Mouse (Mus musculus): ENCODE results near the gene 1700007K13Rik. TPM values are rescaled to one million over a fixed set of nuclear protein-coding genes. Genes with fewer than 3 reads are reported as not detected.
"Not testable (repeated sequence)": the region's sequence is repeated elsewhere in the genome, so short reads cannot be mapped to it uniquely, and the experiment has no call there.

The 1700007K13Rik gene
- polyA plus RNA-seq, 1 experiment from 2014 or later, result 3.1 TPM

GRCm38 (mm10) chr2:28496671-28497070 is 30.5 kb upstream of the 1700007K13Rik start, which contains the start of gene Gbgt1:
Gene Gbgt1, plus strand, starts transcription at chr2:28496891.
- Histone ChIP-seq H3K4me1 (replicated peaks) (no peaks in the 10 kb centered on the region), H3K36me3 (no peaks in the 10 kb centered on the region), H3K4me2 (no peak within 1 kb of the TSS), H3K9me3 (no peaks in the 10 kb centered on the region), H3K4me3 (no peak within 1 kb of the TSS), H3K9ac (no peak within 1 kb of the TSS), H3K27ac (no peak within 1 kb of the TSS), H3K27me3 (no peaks in the 10 kb centered on the region)
- no peak for ATAC-seq (ENCODE audit: low FRiP score)
- WGBS, result 86% methylated on average over 5 of the region's 5 CpGs

DNA sequence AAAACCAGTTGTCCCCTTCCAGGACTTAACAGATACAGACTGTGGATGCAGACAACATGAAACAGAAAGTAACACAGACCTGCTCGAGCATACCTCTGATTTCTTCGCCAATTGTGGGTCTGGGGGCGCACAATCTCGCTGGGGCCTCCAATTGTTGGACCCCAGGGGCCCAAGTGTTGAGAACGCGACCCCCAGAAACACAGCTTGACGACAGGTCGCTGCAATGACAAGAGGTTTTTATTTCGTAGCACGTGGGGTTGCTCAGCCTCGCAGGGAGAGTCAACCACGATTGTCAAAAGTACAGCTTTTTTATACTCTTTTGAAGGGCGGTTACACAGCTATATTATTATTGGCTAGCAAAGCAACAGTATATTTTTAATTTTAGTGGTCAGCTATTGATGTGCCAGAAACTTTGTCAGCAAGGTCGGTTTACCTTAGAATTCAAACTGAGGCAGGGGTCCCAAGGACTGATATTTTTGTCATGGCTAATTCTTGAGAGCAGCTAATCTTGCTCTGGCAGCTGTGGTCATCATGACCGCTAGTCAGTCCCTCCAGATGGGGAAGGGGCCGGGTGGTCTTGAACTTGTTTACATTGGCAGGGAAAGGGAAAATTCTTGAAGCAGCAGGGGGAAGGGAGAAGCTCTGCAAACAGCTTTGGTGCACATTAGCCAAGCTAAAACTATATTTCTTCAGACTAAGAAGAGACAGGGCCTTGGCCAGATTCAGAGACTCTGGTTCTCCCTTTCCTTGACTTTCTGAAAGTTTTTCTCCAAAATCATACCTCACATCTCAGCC is 29.9 kb upstream of the 1700007K13Rik start:
- no peak overlapping the region for H3K4me2 ChIP-seq
- no peaks in the 10 kb centered on the region for H3K36me3 ChIP-seq
- H3K9me3 ChIP-seq, result no peaks in the 10 kb centered on the region
- ATAC-seq (ENCODE audit: low FRiP score), result no peak
- no peak overlapping the region for H3K9ac ChIP-seq
- H3K27me3 ChIP-seq, result no peaks in the 10 kb centered on the region
- no peak overlapping the region for H3K4me3 ChIP-seq
- WGBS, result 81% methylated on average over 16 of the region's 16 CpGs
- H3K27ac ChIP-seq, result no peak overlapping the region
- no peaks in the 10 kb centered on the region for H3K4me1 ChIP-seq (replicated peaks)

DNA sequence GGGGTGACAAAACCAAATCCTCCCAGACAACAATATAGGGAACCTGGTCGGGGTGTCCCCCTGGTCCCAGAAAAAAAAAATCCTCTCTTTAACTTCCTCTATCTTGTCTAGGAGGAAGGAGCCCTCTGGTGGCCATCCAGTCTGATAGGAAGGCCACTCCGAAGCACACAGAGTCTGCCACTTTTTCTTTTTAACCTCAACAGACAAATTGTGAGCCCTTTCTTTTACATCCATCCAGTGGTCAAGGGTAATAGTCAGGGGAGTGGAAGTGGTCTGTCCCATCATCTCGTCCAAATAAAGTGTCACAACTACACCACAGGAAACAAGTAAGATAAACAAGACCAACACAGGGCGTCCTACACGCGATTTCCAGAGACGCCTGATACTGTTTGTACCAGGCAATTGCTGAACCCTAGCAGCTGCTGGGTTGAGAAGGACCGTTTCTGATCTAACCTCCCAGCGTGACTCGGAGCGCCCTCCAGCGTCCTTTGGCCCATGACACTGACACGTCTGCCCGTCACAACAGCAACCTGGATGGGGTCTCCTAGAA is 29.1 kb upstream of the 1700007K13Rik start:
- Histone ChIP-seq H3K9me3 (no peaks in the 10 kb centered on the region), H3K4me1 (replicated peaks) (no peaks in the 10 kb centered on the region), H3K4me2 (no peak overlapping the region), H3K27ac (no peak overlapping the region), H3K9ac (no peak overlapping the region), H3K36me3 (no peaks in the 10 kb centered on the region), H3K27me3 (no peaks in the 10 kb centered on the region), H3K4me3 (no peak overlapping the region)
- WGBS, result 87% methylated on average over 14 of the region's 14 CpGs
- ATAC-seq (ENCODE audit: low FRiP score), result no peak

DNA sequence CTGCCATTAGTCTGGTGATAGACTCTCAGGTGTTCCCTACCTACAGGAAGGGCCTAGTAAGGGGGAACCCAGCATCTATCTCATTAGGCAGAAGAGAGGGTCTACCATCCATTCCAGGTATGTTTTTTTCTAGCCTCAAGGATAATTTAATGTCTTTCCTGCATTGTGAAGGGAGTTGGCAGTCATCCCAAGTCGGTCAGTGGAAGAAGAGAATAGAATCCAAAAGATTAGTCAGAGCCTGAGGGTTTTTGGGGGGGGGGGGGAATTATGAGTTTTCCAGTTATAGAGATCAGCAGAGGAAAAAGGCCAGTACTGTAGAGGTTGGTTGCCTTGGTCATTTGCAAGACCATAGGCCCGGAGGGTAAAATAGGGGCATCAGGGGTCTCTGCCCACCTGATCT is 28.4 kb upstream of the 1700007K13Rik start:
- Histone ChIP-seq H3K4me1 (replicated peaks) (no peaks in the 10 kb centered on the region), H3K9ac (no peak overlapping the region), H3K4me3 (no peak overlapping the region), H3K36me3 (no peaks in the 10 kb centered on the region), H3K4me2 (no peak overlapping the region), H3K9me3 (no peaks in the 10 kb centered on the region), H3K27me3 (no peaks in the 10 kb centered on the region), H3K27ac (no peak overlapping the region)
- ATAC-seq (ENCODE audit: low FRiP score), result no peak
- 91% methylated on average over 2 of the region's 2 CpGs for WGBS

DNA sequence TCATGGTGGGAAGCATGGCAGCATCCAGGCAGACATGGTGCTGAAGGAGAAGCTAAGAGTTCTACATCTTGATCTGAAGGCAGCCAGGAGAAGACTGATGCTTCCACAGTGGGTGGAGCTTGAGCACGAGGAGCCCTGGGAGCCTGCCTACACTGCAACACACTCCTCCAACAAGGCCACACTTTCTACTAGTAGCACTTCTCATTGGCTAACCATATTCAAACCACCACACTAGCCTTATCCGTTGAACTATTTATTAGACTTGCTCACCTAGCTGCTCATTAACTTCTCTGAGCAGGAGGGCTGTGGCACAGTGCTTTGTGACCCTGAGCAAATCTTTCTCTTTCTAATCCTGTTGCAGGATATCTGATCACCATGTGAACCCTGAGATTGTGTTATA is 17.7 kb upstream of the 1700007K13Rik start:
- 79% methylated on average over 2 of the region's 2 CpGs for WGBS
- Histone ChIP-seq H3K36me3 (no peaks in the 10 kb centered on the region), H3K9ac (no peak overlapping the region), H3K9me3 (no peaks in the 10 kb centered on the region), H3K4me1 (replicated peaks) (no peaks in the 10 kb centered on the region), H3K4me2 (no peak overlapping the region), H3K27ac (no peak overlapping the region), H3K4me3 (no peak overlapping the region), H3K27me3 (no peaks in the 10 kb centered on the region)
- no peak for ATAC-seq (ENCODE audit: low FRiP score)

- no peak overlapping the region for H3K4me2 ChIP-seq
Measured at GRCm38 (mm10) chr2:28479208-28480204, 13.4 kb upstream of the 1700007K13Rik start.

DNA sequence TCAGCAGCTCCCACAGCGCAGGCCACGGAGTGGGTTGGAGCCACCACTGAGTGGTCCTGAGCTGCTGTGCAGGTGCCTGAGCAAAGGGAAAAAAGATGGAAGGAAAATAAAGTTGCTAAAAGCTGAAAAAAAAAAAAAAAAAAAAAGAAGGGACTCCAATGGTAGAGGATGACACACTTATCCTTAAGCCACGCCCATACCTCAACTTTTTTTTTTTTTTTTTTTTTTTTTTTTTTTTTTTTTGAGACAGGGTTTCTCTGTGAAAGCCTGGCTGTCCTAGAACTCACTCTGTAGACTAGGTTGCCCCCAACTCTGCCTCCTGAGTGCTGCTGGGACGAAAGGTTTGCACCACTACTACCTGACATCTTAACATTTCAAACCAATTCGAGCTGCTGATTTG is 11.9 kb upstream of the 1700007K13Rik start:
- H3K9me3 ChIP-seq; H3K4me2 ChIP-seq; H3K36me3 ChIP-seq; ATAC-seq (ENCODE audit: low FRiP score); H3K4me1 ChIP-seq (replicated peaks); H3K4me3 ChIP-seq; H3K27me3 ChIP-seq; H3K27ac ChIP-seq; H3K9ac ChIP-seq: not testable (repeated sequence)
- 96% methylated on average over 5 of the region's 5 CpGs for WGBS

More at GRCm38 (mm10) chr2:28479208-28480204, 13.4 kb upstream of the 1700007K13Rik start:
- no peaks in the 10 kb centered on the region for H3K4me1 ChIP-seq (replicated peaks)
- no peak overlapping the region for H3K27ac ChIP-seq
- 83% methylated on average over 20 of the region's 20 CpGs for WGBS
- H3K27me3 ChIP-seq, result no peaks in the 10 kb centered on the region
- H3K4me3 ChIP-seq, result no peak overlapping the region
- no peak for ATAC-seq (ENCODE audit: low FRiP score)
- no peaks in the 10 kb centered on the region for H3K9me3 ChIP-seq
- no peak overlapping the region for H3K9ac ChIP-seq
- H3K36me3 ChIP-seq, result no peaks in the 10 kb centered on the region

GRCm38 (mm10) chr2:28472011-28472410 is 5.9 kb upstream of the 1700007K13Rik start:
- not testable (repeated sequence) for H3K9ac ChIP-seq; ATAC-seq (ENCODE audit: low FRiP score); H3K4me2 ChIP-seq; H3K4me3 ChIP-seq; H3K27ac ChIP-seq; H3K27me3 ChIP-seq; H3K9me3 ChIP-seq
- peaks cover 13% of the 10 kb centered on the region for H3K4me1 ChIP-seq (replicated peaks)
- H3K36me3 ChIP-seq, result peaks cover 45% of the 10 kb centered on the region
- WGBS, result 95% methylated on average over 8 of the region's 8 CpGs

GRCm38 (mm10) chr2:28470591-28470990 is 4.5 kb upstream of the 1700007K13Rik start:
- 97% methylated on average over 2 of the region's 2 CpGs for WGBS
- Histone ChIP-seq H3K4me3 (no peak overlapping the region), H3K4me2 (no peak overlapping the region), H3K27me3 (peaks cover 3% of the 10 kb centered on the region; the same call in 1 of the 2 replicates), H3K4me1 (replicated peaks) (peaks cover 23% of the 10 kb centered on the region), H3K9me3 (peaks cover 4% of the 10 kb centered on the region; the same call in 1 of the 2 replicates), H3K36me3 (peaks cover 45% of the 10 kb centered on the region), H3K27ac (no peak overlapping the region), H3K9ac (no peak overlapping the region)
- ATAC-seq (ENCODE audit: low FRiP score), result no peak

GRCm38 (mm10) chr2:28469461-28469860 is 3.3 kb upstream of the 1700007K13Rik start:
- Histone ChIP-seq H3K9ac (no peak overlapping the region), H3K9me3 (peaks cover 4% of the 10 kb centered on the region; the same call in 1 of the 2 replicates), H3K4me1 (replicated peaks) (peaks cover 23% of the 10 kb centered on the region), H3K36me3 (peaks cover 45% of the 10 kb centered on the region), H3K27ac (no peak overlapping the region), H3K27me3 (peaks cover 12% of the 10 kb centered on the region; the same call in 1 of the 2 replicates), H3K4me3 (no peak overlapping the region), H3K4me2 (no peak overlapping the region)
- ATAC-seq (ENCODE audit: low FRiP score), result no peak
- 99% methylated on average over 14 of the region's 14 CpGs for WGBS

DNA sequence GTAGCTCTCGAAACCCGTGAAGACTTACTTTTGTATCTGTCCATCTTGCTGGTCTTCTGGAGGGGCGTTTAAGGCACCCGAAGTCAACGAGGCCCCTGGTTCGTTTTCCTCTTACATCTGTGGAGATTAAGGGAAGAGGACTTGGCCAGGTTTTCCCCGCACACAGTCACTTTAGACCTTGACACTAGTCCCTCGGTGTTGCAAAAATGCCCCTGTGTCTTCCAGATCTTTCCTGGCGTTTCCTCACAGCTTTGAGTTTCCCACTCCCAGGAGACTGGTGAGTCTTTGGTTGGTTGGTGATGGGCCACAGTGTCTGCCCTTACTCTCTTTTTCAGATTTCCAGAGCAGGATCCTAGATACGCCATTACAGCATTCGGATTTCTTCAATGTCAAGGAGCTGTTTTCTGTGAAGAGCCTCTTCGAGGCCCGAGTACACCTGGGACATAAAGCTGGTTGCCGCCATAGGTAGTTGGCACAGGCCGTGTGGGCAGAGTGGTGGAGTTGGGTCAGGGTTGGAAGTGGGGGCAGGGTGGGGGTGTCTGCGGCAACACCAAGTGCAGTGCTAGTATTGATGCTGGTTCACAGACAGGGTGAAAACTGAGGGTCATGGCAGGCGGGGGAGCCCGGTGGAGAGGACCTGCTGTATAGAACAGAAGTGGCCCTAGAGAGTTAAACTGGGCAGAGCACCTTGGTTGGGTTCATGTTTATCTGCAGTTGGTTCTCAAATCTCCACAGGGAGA is 2.5 kb upstream of the 1700007K13Rik start:
- peaks cover 13% of the 10 kb centered on the region; the same call in 1 of the 2 replicates for H3K27me3 ChIP-seq
- no peak overlapping the region for H3K27ac ChIP-seq
- peaks cover 45% of the 10 kb centered on the region for H3K36me3 ChIP-seq
- 55% methylated on average over 18 of the region's 18 CpGs for WGBS
- H3K4me1 ChIP-seq (replicated peaks), result peaks cover 23% of the 10 kb centered on the region
- peak overlapping the region; percentile 97 for H3K4me3 ChIP-seq
- H3K9ac ChIP-seq, result peak overlapping the region; percentile 96
- peak overlapping the region; percentile 86 for H3K4me2 ChIP-seq
- ATAC-seq (ENCODE audit: low FRiP score), result no peak
- peaks cover 4% of the 10 kb centered on the region; the same call in 1 of the 2 replicates for H3K9me3 ChIP-seq

Data from hindbrain, embryonic 13.5 days (tissue).